Mouse (Mus musculus) midbrain, embryonic 12.5 days (tissue): ENCODE results near the gene Col27a1. TPM values are rescaled to one million over a fixed set of nuclear protein-coding genes. Genes with fewer than 3 reads are reported as not detected.
A peak's percentile ranks its signal among the peaks of the same experiment; 100 is the strongest.

Source experiments
- ATAC-seq: fragments of 200-750 bp; cut with Nextera tagmentation; 2 replicates; pipeline ENCODE4 v1.8.0; 2017; ENCODE audit warnings: low read depth, moderate TSS enrichment, moderate library complexity; ENCODE audit not compliant: low FRiP score
- H3K27ac ChIP-seq: fragments of 300-500 bp; sonication (generic); replicated peaks from 2 replicates; pipeline ENCODE4 v1.5.1; 2016; ENCODE audit warnings: mild to moderate bottlenecking
- H3K27me3 ChIP-seq: fragments of 300-500 bp; sonication (generic); 2 replicates; pipeline ENCODE4 v1.6.1; 2016; ENCODE audit warnings: mild to moderate bottlenecking
- H3K36me3 ChIP-seq: fragments of 300-500 bp; sonication (generic); 2 replicates; pipeline ENCODE4 v1.6.1; 2016
- H3K4me1 ChIP-seq: fragments of 300-500 bp; sonication (generic); 2 replicates; pipeline ENCODE4 v1.6.1; 2016
- H3K4me2 ChIP-seq: fragments of 300-500 bp; sonication (generic); replicated peaks from 2 replicates; pipeline ENCODE4 v1.6.1; 2016; ENCODE audit warnings: mild to moderate bottlenecking, moderate library complexity
- H3K4me3 ChIP-seq: fragments of 300-500 bp; sonication (generic); 2 replicates; pipeline ENCODE4 v1.5.1; 2016; ENCODE audit warnings: mild to moderate bottlenecking
- H3K9ac ChIP-seq: fragments of 300-500 bp; sonication (generic); replicated peaks from 2 replicates; pipeline ENCODE4 v1.6.1; 2016; ENCODE audit warnings: mild to moderate bottlenecking, moderate library complexity
- H3K9me3 ChIP-seq: fragments of 300-500 bp; sonication (generic); 2 replicates; pipeline ENCODE4 v1.6.1; 2016; ENCODE audit warnings: mild to moderate bottlenecking
- WGBS: fragments of 180-500 bp; shearing (Covaris S2); methylation state at CpG from one replicate; pipeline ENCODE4 v1.1.7; 2016; 5-methylcytosine and 5-hydroxymethylcytosine counted together
- polyA plus RNA-seq: library from polyadenylated mRNA; unstranded; fragments of >200 nt; fragmentation: Nextera tagmentation; extraction: Ambion mirVana; gene quantifications from 2 replicates; pipeline ENCODE4 v1.2.1, GENCODE M21; 2016

Gene Col27a1
- polyA plus RNA-seq, 1 experiment from 2014 or later: 4.0 TPM

DNA sequence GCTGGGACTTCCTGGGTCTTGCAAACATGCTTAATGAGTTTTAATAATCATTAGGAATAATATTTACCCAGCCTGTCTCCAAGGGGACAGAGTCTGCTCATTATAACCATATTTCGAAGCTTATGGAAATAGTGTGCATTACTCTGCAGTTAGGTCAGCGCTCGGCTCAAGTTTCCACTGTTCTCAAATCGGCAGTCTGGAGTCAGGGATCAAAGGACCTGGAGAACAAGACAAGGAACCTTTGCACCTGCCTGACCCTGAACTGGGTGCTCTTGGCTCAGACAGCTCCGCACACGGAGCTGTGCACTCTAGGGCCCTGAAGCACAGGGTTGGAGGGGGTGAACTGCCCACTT, 13.1 kb downstream of the Col27a1 start:
- no peak overlapping the region for H3K27ac ChIP-seq
- WGBS: 78% methylated on average over 6 of the region's 6 CpGs
- no peaks in the 10 kb centered on the region for H3K9me3 ChIP-seq
- H3K36me3 ChIP-seq: no peaks in the 10 kb centered on the region
- no peak for ATAC-seq
- no peak overlapping the region for H3K4me3 ChIP-seq
- H3K27me3 ChIP-seq: no peaks in the 10 kb centered on the region
- no peak overlapping the region for H3K9ac ChIP-seq
- H3K4me2 ChIP-seq: no peak overlapping the region
- peaks cover 20% of the 10 kb centered on the region for H3K4me1 ChIP-seq

DNA sequence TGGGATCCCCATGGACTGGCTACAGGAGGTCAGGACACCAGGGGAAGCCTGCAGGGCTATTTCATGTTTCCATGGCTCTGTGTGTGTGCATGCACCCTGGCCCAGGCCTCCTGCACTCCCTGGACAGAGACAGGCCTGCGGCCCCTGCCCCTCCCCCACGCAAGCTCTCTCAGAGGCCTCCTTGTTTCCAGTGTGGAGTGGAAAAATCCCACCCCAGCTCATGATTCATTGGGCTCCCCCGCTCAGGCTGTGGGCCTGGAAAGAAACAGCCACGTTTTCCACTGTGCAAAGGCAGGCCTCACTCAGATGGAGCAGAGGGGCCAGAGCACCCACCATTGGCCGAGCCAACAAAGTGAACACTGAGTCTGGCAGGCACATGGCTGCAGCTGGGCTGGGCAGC, 15.1 kb downstream of the Col27a1 start:
- H3K4me1 ChIP-seq: peaks cover 20% of the 10 kb centered on the region
- no peak overlapping the region for H3K4me2 ChIP-seq
- no peaks in the 10 kb centered on the region for H3K9me3 ChIP-seq
- H3K27me3 ChIP-seq: no peaks in the 10 kb centered on the region
- no peak overlapping the region for H3K9ac ChIP-seq
- H3K27ac ChIP-seq: no peak overlapping the region
- 67% methylated on average over 5 of the region's 5 CpGs for WGBS
- peak; percentile 50 for ATAC-seq
- H3K4me3 ChIP-seq: no peak overlapping the region
- no peaks in the 10 kb centered on the region for H3K36me3 ChIP-seq

DNA sequence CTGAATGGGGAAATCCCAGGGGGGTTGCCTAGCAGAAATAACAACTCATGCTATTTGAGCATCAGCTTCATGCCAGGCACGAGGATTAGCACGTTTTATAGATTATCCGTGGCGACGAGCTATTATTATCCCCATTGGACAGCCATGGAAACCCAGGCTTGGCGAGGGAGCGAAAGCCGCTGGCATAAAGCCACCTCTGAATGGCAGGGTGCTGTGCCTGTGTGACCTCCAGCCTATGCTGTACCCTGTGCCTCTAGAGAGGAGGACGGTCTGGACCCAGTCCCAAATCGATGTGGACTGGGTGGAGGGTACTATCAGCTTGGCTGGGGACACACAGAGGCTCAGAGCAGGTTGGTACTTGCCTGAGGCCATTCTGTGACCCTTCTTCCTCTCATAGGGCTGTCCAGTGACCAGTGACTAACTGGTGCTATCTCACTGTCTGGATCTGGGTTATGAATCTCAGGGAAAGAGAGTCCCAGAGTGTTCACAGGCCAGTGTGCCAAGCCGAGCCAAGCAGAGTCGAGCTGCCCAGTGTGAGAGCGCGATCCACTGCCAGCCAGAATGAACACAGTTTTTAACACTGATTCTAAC, 16.3 kb downstream of the Col27a1 start:
- peaks cover 20% of the 10 kb centered on the region for H3K4me1 ChIP-seq
- peak overlapping the region; percentile 36; the same call in 1 of the 2 replicates for H3K27ac ChIP-seq
- ATAC-seq: no peak; the same call in 1 of the 2 replicates
- H3K27me3 ChIP-seq: no peaks in the 10 kb centered on the region
- H3K4me3 ChIP-seq: no peak overlapping the region
- H3K4me2 ChIP-seq: no peak overlapping the region
- H3K36me3 ChIP-seq: no peaks in the 10 kb centered on the region
- no peaks in the 10 kb centered on the region for H3K9me3 ChIP-seq
- no peak overlapping the region for H3K9ac ChIP-seq
- 54% methylated on average over 14 of the region's 14 CpGs for WGBS

DNA sequence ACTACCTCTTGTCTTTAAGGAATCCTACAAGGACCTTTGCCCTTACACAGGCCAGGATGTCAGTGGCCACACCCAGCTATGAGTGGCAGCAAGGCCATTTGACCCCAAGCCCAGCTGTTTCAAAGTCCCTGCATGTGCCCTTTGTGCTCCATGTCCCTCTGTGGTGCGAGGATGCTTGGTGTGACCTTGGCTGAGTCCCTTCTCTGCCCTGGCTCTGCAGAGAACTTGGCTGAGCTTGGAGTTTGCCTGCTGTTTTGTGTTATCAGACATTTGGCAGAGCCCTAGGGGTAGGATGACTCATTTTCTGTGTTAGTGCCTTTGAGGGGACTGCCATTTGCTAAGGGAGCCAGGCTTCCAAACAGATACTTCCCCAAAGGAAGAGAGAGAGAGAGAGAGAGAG, 17.3 kb downstream of the Col27a1 start:
- H3K36me3 ChIP-seq: no peaks in the 10 kb centered on the region
- H3K9me3 ChIP-seq: no peaks in the 10 kb centered on the region
- H3K4me3 ChIP-seq: no peak overlapping the region
- H3K4me2 ChIP-seq: no peak overlapping the region
- ATAC-seq: no peak
- H3K27me3 ChIP-seq: no peaks in the 10 kb centered on the region
- H3K9ac ChIP-seq: no peak overlapping the region
- WGBS: 67% methylated on average over 1 of the region's 1 CpGs
- H3K27ac ChIP-seq: no peak overlapping the region
- peaks cover 20% of the 10 kb centered on the region for H3K4me1 ChIP-seq

DNA sequence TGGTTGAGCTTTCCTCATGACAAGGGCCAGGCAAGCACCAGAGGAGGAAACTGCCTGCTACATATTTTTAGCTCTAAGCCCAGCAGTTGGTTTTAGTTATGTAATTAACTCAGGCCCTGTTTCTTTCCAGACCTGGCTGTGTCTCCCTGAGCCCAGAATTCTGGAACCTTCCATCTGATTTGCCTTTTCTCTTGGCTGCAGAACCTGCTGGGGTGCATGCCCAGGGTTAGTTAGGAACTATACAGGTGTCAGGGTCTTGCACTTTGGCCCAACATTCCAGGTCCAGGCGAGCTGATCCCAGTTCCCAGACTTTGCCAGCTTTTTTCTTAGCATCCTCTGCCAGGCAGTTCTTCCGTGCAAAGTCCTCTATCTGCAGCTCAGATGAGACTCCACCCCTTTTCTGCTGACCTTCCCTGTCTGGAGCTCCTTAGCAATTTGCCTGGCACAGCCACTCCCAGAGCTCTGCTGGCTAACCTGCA, 18.8 kb downstream of the Col27a1 start:
- Histone ChIP-seq H3K36me3 (no peaks in the 10 kb centered on the region), H3K27me3 (no peaks in the 10 kb centered on the region), H3K4me2 (no peak overlapping the region), H3K27ac (no peak overlapping the region), H3K9ac (no peak overlapping the region), H3K4me1 (peaks cover 20% of the 10 kb centered on the region), H3K4me3 (no peak overlapping the region), H3K9me3 (no peaks in the 10 kb centered on the region)
- no peak for ATAC-seq
- 38% methylated on average over 2 of the region's 2 CpGs for WGBS

DNA sequence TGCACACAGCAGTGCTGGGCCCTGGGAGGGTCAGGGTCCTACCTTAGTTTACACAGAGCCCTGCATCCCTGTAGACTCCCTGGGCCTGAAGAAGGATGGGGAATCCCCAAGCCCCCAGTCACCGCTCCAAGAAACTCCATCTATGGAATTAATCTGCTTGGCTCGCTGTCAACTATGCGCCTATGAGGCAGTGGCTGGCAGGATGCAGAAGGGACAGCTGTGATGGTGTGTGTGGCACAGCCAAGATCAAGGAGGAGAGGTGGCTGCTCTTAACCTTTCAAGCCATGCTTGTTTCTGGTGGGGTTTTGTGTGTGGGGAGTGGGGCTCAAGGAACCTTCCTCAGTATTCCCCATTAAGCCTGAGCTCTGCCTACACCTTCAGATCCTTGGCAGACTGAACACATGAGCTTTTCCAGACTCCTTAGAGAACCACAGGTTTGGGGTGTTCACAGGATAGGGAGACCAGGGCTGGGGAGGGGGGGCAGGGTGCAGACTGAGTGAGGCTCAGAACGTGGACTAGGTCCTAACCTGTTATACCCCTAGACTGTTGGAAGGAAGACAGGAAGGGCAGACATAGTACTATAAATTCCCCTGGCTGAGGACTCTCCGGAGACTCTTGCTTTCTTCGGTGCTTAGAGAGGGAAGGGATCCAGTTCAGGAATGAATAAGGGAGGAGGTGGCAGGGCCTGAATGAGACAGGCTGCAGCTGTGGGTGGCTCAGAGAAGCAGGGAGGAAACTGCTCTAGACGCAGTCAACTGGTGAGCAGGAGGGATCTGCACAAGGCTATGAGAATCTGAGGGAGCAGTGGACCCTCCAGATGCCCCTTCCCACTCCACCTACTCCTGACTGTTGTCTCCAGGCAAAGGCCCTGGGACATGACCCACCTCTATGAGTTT, 20.0 kb downstream of the Col27a1 start:
- no peak for ATAC-seq
- Histone ChIP-seq H3K27ac (no peak overlapping the region), H3K27me3 (no peaks in the 10 kb centered on the region), H3K36me3 (no peaks in the 10 kb centered on the region), H3K4me2 (no peak overlapping the region), H3K9ac (no peak overlapping the region), H3K4me3 (no peak overlapping the region), H3K9me3 (no peaks in the 10 kb centered on the region), H3K4me1 (peaks cover 23% of the 10 kb centered on the region)
- 80% methylated on average over 7 of the region's 7 CpGs for WGBS

DNA sequence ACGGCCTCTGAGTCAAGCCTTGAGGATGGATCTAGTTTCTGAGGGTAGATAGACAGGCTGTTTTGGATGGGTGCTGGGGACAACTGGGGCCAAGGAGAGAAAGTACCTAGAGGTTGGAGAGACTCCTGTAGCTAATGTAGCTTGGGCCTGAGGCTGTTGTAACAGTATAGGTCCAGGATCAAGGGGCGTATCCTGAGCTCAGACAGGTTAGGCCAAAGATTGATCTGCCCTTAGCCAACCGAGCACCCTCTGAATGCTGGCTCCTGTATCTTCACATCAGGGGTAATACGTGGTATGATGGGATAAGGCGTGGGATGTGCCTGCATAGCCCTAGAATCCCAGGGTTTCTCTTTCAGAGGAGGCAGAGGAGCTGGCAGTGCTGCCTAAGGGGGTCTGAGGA, 21.0 kb downstream of the Col27a1 start:
- Histone ChIP-seq H3K27me3 (no peaks in the 10 kb centered on the region), H3K27ac (no peak overlapping the region), H3K4me1 (peaks cover 17% of the 10 kb centered on the region), H3K4me2 (no peak overlapping the region), H3K9me3 (no peaks in the 10 kb centered on the region), H3K36me3 (no peaks in the 10 kb centered on the region), H3K4me3 (no peak overlapping the region), H3K9ac (no peak overlapping the region)
- no peak for ATAC-seq
- WGBS: 92% methylated on average over 5 of the region's 5 CpGs

DNA sequence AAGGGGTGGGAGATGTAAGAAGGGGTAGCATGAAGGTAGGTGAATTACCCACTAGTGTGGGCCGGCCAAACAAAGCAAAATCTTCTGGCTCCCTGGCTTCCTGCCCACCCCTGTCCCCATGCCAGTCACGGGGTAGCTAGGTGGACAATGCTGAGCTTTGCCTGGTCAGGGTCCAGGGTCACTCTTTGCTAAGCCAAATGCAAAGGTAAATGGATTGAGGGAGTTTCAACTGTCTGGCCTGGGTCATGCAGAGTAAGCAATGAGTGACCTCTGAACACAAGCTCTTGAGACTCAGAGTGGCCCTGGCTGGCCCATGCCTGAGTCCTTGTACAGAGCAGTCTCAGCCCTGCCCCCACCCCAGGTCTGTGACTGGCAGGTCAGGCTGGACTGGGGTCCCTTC, 22.4 kb downstream of the Col27a1 start:
- WGBS: 79% methylated on average over 2 of the region's 2 CpGs
- Histone ChIP-seq H3K27ac (no peak overlapping the region), H3K4me1 (peaks cover 11% of the 10 kb centered on the region; the same call in 1 of the 2 replicates), H3K27me3 (no peaks in the 10 kb centered on the region), H3K4me3 (no peak overlapping the region), H3K9me3 (no peaks in the 10 kb centered on the region), H3K36me3 (no peaks in the 10 kb centered on the region), H3K4me2 (no peak overlapping the region), H3K9ac (no peak overlapping the region)
- ATAC-seq: no peak

DNA sequence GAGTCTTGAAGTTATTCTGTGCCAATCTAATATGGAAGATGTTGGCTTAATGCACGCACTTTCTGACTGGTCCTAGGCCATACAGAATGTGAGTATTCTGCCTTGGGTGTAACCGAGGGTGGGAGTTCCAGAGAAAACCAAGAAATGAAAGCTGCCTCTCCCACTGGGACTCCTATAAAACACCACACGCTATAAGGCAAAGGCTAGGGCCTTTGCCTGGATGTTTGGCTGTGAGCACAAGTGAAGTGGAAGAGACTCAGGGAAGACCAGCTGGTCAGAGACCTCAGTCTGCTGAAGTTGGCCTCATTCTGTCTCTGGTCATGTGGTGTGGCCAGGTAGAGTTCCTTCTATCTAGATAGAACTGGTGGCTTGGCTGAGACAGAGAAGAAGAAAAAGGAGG, 23.4 kb downstream of the Col27a1 start:
- 82% methylated on average over 3 of the region's 3 CpGs for WGBS

DNA sequence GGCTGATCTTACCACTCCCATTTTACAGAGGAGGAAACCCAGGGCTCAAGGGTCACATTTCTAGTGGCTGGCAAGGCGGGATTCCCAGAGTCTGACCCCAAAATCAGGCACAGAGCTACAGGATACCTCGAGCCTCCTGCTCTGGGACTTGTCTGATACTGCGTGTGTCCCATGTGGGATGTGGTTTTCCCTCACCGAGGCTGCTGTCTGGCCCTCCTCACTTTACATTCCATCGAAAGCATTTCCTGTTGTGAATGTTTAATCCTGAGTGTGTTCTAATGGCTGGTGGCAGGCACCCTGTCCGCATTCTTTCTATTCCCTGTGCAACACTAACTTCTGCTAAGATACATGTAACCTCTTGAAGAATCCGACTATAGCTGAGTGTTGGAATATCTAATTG, 24.3 kb downstream of the Col27a1 start:
- H3K9ac ChIP-seq: no peak overlapping the region
- no peaks in the 10 kb centered on the region for H3K36me3 ChIP-seq
- H3K27ac ChIP-seq: no peak overlapping the region
- no peaks in the 10 kb centered on the region for H3K9me3 ChIP-seq
- H3K4me2 ChIP-seq: no peak overlapping the region
- WGBS: 69% methylated on average over 7 of the region's 7 CpGs
- H3K4me1 ChIP-seq: peaks cover 11% of the 10 kb centered on the region; the same call in 1 of the 2 replicates
- no peaks in the 10 kb centered on the region for H3K27me3 ChIP-seq
- ATAC-seq: no peak
- H3K4me3 ChIP-seq: no peak overlapping the region

More for the DNA sequence above, 23.4 kb downstream of the Col27a1 start:
- Histone ChIP-seq H3K36me3 (no peaks in the 10 kb centered on the region), H3K27ac (no peak overlapping the region), H3K9ac (no peak overlapping the region), H3K4me3 (no peak overlapping the region), H3K4me2 (no peak overlapping the region), H3K9me3 (no peaks in the 10 kb centered on the region), H3K4me1 (peaks cover 11% of the 10 kb centered on the region; the same call in 1 of the 2 replicates), H3K27me3 (no peaks in the 10 kb centered on the region)
- no peak for ATAC-seq

DNA sequence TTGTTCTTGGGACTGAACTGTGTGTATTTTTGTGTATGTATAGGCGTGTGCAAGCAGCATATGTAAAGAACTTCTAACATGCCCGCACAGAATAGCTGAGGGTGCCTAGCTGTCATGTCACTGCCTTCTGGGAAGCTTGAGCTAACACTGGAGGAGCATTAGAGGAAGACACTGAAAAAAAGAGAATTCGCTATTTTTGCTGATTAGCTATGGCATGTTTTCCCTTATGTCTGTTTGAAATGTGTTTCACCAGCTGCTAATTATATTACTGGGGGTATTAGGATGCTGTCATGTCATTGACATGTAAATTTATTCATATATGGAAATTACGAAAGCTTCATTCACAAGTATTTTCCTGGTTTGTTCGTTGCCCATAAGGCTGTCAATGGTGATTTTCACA, 24.9 kb downstream of the Col27a1 start:
- ATAC-seq: no peak
- 71% methylated on average over 5 of the region's 5 CpGs for WGBS

DNA sequence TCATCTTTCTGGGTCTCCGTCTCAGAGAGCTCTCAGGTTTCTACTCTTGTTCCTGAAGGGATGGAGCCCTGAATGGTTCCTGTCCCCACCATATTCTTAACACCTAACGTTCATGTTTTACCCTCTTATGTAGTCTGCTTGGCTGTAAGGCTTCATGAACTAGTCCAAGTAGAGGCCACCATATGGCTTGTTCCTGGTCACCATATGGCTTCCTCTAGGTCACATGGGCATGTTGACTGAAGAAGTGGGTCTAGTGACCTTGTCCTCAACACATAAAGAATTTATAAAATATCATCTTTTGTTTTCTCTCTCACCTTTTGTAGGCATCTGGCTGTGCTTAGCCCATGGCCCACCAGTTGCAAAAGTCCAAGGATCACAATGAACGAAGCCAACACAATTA, 27.2 kb downstream of the Col27a1 start:
- H3K4me1 ChIP-seq: peaks cover 11% of the 10 kb centered on the region; the same call in 1 of the 2 replicates
- no peak for ATAC-seq
- no peak overlapping the region for H3K9ac ChIP-seq
- no peaks in the 10 kb centered on the region for H3K27me3 ChIP-seq
- no peak overlapping the region for H3K27ac ChIP-seq
- no peaks in the 10 kb centered on the region for H3K9me3 ChIP-seq
- H3K36me3 ChIP-seq: no peaks in the 10 kb centered on the region
- H3K4me2 ChIP-seq: no peak overlapping the region
- WGBS: 92% methylated on average over 3 of the region's 3 CpGs
- no peak overlapping the region for H3K4me3 ChIP-seq

More for the DNA sequence above, 24.9 kb downstream of the Col27a1 start:
- no peak overlapping the region for H3K4me3 ChIP-seq
- no peak overlapping the region for H3K4me2 ChIP-seq
- peaks cover 11% of the 10 kb centered on the region; the same call in 1 of the 2 replicates for H3K4me1 ChIP-seq
- no peaks in the 10 kb centered on the region for H3K9me3 ChIP-seq
- H3K27me3 ChIP-seq: no peaks in the 10 kb centered on the region
- H3K9ac ChIP-seq: no peak overlapping the region
- H3K36me3 ChIP-seq: no peaks in the 10 kb centered on the region
- no peak overlapping the region for H3K27ac ChIP-seq
